Mouse (Mus musculus) gastrocnemius, adult 18-20 months (tissue): ENCODE results near the gene Tyw3. TPM values are rescaled to one million over a fixed set of nuclear protein-coding genes. Genes with fewer than 3 reads are reported as not detected.
A peak's percentile ranks its signal among the peaks of the same experiment; 100 is the strongest.
"Not testable (repeated sequence)": the region's sequence is repeated elsewhere in the genome, so short reads cannot be mapped to it uniquely, and the experiment has no call there.

Experiments used
- DNase-seq: peaks from one replicate; pipeline ENCODE4 v3.0.0; 2021; ENCODE audit warnings: low spot score
- long read RNA-seq, 2 experiments: library from polyadenylated mRNA; stranded (forward); transcript quantifications; one replicate each; pipeline ENCODE4 v2.0.0; 2021
- total RNA-seq, 2 experiments: library from RNA; stranded (reverse); gene quantifications; 2 replicates each; pipeline ENCODE4 v1.2.3; 2021

The Tyw3 gene
- total RNA-seq, result 1 to 10 TPM; 3.1 TPM
- long read RNA-seq, experiment 1, partial matches to known transcripts, result 0 of 1 reads
- long read RNA-seq, experiment 1, other reads (novel, unspliced or antisense), result 1 of 1 reads
- long read RNA-seq, experiment 2, full-length matches to known transcripts, result 1 of 3 reads
- long read RNA-seq, experiment 2, partial matches to known transcripts, result 0 of 3 reads
- long read RNA-seq, experiment 2, other reads (novel, unspliced or antisense), result 2 of 3 reads

GRCm38 (mm10) chr3:154596934-154597554 is at the start of gene Tyw3:
Gene Tyw3, minus strand, starts transcription at chr3:154597104.
- DNase-seq, result peak; percentile 98

- DNase-seq, result no peak
These were observed 36.2 kb upstream of the Tyw3 start for GRCm38 (mm10) chr3:154633091-154633490.

DNA sequence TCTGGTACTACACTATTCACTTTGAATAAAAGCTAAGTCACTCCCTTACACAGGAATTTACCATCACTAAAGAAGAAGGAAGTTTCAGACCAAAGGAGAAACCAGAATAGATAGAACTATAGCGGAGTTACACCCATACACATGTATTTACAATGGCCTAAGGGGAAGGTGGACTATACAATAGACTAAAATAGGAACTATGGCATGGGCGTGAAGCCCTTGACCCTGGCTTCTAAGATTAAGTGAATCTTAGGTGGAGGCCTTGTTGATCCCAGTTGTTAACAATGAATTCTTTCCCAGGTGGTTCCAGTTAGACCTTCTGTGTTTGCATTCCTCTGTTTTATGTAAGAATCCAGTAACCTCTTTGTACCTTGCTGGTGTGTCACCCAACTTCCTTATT is 34.4 kb upstream of the Tyw3 start:
- DNase-seq, result not testable (repeated sequence)

GRCm38 (mm10) chr3:154628284-154628683 is 31.4 kb upstream of the Tyw3 start:
- DNase-seq, result no peak

GRCm38 (mm10) chr3:154616106-154616505 is 19.2 kb upstream of the Tyw3 start:
- DNase-seq, result no peak

DNA sequence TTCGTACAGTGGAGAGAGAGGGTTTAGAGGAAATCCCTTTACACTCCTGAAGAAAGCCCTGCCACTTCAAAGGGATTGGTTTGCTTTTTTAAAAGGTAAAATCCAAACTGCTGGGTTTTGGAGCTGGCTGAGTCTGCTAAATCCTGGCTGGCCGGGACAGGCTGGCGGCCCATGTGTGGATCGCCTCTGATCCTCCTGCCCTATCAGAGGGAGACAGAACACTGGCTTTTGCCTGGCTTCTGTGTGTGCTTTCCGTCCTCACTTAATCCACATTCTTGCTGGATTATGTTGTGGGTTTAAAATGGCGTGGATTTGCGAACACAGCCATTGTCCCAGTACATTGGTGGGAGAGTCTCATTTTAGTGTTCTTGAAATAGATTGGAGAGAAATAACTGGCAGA is 18.4 kb upstream of the Tyw3 start:
- DNase-seq, result no peak

- DNase-seq, result no peak
These were observed 17.9 kb upstream of the Tyw3 start for GRCm38 (mm10) chr3:154614771-154615170.

DNA sequence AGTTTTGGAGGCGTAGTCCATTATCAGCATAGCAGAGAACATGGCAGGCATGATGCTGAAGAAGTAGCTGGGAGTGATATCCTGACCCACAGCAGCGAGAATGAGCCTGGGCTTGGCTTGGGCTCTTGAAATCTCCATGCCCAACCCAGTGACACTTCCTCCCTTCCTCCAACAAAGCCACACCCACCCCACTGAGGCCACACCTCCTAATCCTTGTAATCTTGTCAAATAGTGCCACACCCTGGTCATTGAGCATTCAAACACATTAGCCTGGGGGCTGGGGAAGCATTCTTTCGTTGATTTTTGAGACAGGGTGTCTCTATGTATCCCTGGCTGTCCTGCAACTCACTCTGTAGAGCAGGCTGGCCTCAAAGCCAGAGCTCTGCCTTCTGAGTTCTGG is 15.0 kb upstream of the Tyw3 start:
- no peak for DNase-seq

GRCm38 (mm10) chr3:154607896-154608295 is 11.0 kb upstream of the Tyw3 start:
- no peak for DNase-seq

DNA sequence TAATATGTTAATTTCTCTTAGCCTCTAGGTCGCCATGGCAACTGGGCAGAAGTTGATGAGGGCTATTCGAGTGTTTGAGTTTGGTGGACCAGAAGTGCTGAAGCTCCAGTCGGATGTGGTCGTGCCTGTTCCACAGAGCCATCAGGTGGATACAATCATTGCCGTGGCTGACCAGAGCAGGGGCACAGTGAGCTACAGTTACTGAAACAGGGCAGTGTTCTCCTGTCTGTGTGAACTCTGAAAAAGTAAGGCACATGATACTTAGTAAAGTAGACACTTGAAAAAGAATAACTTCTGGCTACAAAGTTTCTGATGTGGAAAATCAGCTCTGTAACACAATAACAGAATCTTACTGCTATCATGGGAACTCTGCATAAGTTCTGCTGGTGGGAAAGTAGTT is 8.0 kb upstream of the Tyw3 start:
- DNase-seq, result no peak

DNA sequence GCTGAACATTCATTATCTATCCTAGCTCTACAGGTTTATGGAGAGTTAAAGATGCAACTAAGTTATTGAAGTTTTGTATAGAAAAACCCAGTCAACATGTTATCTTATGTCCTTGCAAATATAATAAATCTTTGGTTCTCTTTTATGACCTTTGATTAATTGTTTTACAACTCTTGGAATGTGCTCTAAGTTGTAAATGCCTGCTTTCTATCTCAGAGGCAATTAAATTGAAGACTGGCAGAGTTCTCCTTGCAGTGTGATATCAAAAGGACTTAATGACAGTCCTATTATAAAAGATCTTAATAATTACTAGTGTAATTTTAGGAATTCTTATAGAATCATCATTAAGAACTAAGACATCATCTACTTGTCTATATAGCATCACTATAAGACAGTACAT is 5.2 kb upstream of the Tyw3 start:
- DNase-seq, result no peak

DNA sequence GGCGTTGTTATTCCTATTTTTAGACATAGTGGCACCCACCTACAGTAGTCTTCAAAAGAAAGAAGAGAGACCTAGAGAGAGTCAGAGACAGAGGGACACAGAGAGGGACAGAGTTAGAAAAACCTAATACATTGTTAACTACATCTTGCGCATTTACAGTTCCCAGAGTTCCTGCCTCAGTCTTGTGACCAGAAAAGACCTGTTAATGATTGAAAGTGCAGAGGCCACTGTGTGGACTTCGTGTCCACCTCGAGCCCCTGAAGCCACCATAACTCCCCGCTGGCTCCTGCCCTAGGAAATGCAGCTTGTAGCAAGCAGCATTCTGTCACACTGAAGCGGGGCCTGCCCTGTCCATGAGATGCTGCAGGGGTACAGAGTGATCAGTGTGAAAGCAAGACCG is 657 bp upstream of the Tyw3 start:
- DNase-seq, result no peak

DNA sequence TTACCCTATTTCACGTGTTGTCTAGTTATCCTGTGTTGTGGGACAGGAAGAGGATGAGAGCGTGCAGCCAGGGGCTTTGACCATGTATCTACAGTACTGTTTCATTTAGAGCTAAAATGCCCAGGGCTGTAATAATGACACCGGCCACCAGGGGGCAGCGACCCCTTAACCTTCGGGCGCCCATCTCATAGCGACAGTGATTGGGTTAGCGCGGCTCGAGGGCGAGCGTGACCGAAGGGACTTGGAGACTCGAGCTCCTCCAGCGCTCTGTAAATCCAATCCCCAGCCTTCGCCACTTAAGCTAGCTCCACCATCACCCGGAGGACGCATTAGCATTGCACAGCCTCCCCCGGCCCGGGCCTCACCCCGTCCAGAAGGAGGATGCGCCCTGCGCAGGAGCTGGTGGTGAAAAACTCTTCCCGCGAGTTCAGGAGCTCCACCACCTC is 393 bp downstream of the Tyw3 start, which contains the start of gene Cryz:
Gene Cryz (plus strand): TSS at position 224 of the 446 bp plus-strand sequence.
- peak; percentile 91 for DNase-seq

DNA sequence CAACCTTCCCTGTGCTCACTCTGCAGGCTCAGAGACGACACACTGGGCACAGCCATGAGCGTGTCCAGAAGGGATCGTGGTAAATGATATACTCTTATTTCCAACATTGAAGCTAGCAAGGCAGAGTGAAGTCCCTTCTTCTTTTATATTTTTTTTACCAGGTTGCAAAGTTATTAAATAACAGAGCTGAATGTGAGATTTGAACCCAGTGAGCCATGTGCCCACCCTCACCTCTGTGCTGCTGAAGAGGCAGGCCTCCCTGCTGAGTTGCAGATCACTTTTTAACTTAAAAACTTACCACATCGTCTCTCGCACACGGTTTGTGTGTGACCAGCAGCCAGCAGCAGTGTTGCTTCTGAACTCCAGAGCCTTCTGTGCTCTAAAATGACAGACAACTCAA is 2.7 kb downstream of the Tyw3 start:
- DNase-seq, result no peak

- DNase-seq, result no peak
These were observed 3.3 kb downstream of the Tyw3 start for GRCm38 (mm10) chr3:154593596-154593995.

- no peak for DNase-seq
These were observed 5.3 kb downstream of the Tyw3 start for GRCm38 (mm10) chr3:154591621-154592020.

- no peak for DNase-seq
These were observed 5.9 kb downstream of the Tyw3 start for GRCm38 (mm10) chr3:154590971-154591370.

DNA sequence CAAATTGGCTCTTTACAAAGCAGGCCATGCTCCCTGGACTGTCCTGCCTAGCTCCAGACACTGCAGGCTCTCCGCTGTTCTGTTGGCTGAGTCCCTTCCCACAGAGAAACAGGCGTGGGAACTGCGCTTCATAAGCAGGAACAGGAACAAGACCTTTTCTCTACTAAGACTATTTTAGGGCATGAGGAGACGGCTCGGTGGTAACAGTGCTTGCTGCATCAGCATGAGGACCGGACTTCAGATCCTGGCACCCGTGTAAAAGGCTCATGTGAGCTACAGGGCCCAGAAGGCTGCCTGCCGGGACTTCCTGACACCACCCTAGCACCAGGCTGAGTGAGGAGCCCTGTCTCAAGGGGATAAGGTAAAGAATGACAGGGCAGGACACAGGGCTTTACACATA is 12.6 kb downstream of the Tyw3 start:
- DNase-seq, result no peak

DNA sequence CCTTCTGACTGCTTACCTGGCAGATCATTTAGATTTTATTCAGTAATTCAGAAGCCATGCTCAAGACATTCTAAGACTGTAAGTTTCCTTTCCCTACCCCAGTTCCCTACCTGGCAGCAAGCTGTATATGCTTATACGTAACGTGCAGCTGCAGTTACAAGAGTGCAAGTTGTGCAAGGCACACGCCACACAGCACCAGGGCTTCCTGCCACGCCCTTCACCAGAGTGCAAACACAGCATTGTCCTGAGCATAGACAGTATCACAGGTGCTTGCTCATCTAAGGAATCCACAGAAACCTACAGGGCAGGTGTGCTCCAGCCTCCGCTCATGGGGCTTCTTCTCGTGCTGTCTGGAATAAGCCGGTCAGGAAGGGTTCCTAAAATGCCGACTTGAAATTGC is 19.0 kb downstream of the Tyw3 start:
- DNase-seq, result no peak

DNA sequence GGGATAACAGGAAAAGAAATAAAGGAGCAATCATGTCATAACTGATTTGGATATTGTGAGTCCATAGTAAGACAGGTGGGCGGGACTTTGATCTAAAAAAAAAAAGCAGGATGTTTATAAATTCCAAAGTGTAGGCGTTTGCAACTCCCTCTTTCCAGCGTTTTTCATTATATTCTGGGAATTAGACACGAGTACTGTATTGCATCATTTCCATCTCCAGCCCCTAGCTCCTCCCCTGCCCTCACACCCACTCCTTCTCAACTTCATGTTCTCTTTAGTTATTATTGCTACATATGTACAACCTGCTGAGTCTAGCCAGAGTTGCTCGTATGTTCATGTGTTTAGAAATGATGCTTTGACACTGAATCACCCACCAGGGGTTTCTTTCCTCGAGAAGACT is 23.2 kb downstream of the Tyw3 start:
- DNase-seq, result no peak

GRCm38 (mm10) chr3:154572341-154572972 is 24.4 kb downstream of the Tyw3 start:
- peak; percentile 66 for DNase-seq

- peak; percentile 7 for DNase-seq
These were observed 26.1 kb downstream of the Tyw3 start for GRCm38 (mm10) chr3:154570786-154571185.

DNA sequence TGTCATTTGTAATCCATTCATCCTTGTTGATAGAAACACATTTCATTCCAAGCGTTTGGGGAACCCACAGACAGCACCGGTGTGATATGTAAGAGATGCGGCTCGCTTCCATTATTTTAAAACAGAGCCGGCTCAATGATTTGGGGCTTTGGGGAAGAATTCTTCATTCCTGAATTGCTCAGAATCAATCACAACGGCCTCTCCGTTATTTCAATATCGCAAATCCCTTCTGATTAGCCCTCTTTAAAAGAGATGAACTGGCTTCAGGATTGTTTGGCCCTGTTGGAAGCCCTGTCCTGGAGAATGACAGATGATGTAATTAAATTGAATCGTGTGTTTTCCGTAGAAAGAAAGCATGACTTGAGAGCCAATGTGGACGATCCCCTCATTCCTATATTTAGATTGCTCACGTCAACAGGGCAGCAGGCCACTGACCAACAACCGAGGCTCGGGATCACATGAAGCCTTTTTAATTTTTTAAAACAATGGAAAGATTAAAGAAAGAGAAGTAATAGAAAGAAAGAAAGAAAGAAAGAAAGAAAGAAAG is 26.8 kb downstream of the Tyw3 start:
- DNase-seq, result peak; percentile 21
